Mouse (Mus musculus): ENCODE measurements around the gene Uchl4.

DNA sequence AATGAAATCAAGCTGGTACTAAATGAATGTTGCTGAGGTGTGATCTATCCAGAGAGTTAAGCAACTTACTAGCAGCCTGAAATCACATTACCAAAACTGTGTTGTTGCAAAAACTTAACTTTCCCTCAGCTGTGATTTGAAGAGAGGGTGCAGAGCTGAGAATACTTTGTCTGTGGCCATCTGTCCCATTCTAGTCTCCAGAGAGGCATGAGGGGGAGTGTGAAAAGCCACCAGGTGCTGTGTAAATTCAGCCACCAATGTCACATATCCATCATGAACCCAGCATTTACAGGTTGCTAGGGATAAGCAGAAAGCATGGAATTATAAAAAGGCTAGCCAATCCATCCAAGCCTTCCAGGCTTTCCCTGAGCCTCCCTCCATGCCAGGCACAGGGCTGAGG, 6.0 kb upstream of the Uchl4 start:
- no peak for TF ChIP-seq POLR2A (IDR thresholded peaks at IDR 0.05; ENCODE audit: low read depth, low read length)
- no peak for TF ChIP-seq CTCF (IDR thresholded peaks at IDR 0.05; ENCODE audit: borderline replicate concordance, insufficient read depth, low read length)

Measured in embryonic fibroblast, embryonic 13.5 days (primary cell).